Mouse (Mus musculus) intestine, embryonic 16.5 days (tissue): ENCODE measurements around the gene Zim1. TPM values are rescaled to one million over a fixed set of nuclear protein-coding genes. Genes with fewer than 3 reads are reported as not detected.

Source experiments
- ATAC-seq: fragments of 200-750 bp; cut with Nextera tagmentation; 2 replicates; pipeline ENCODE4 v1.8.0; 2017; ENCODE audit warnings: moderate TSS enrichment, moderate library complexity
- H3K27ac ChIP-seq: fragments of 300-500 bp; sonication (generic); 2 replicates; pipeline ENCODE4 v1.5.1; 2014; ENCODE audit warnings: mild to moderate bottlenecking, low read length
- H3K27me3 ChIP-seq: fragments of 300-500 bp; sonication (generic); replicated peaks from 2 replicates; pipeline ENCODE4 v1.6.1; 2014; ENCODE audit warnings: low read length, control low read depth, mixed read lengths; ENCODE audit not compliant: control insufficient read depth, insufficient read depth
- H3K36me3 ChIP-seq: fragments of 300-500 bp; sonication (generic); 2 replicates; pipeline ENCODE4 v1.6.1; 2014; ENCODE audit warnings: low read length, control low read depth; ENCODE audit not compliant: control insufficient read depth, insufficient read depth
- H3K4me1 ChIP-seq: fragments of 300-500 bp; sonication (generic); 2 replicates; pipeline ENCODE4 v1.6.1; 2014; ENCODE audit warnings: low read length, control low read depth, mixed read lengths; ENCODE audit not compliant: control insufficient read depth, insufficient read depth
- H3K4me2 ChIP-seq: fragments of 300-500 bp; sonication (generic); 2 replicates; pipeline ENCODE4 v1.6.1; 2014; ENCODE audit warnings: low read depth, low read length, control low read depth
- H3K4me3 ChIP-seq: fragments of 300-500 bp; sonication (generic); 2 replicates; pipeline ENCODE4 v1.5.1; 2014; ENCODE audit warnings: mild to moderate bottlenecking, low read length
- H3K9ac ChIP-seq: fragments of 300-500 bp; sonication (generic); 2 replicates; pipeline ENCODE4 v1.6.1; 2014; ENCODE audit warnings: low read depth, low read length
- H3K9me3 ChIP-seq: fragments of 300-500 bp; sonication (generic); 2 replicates; pipeline ENCODE4 v1.6.1; 2016; ENCODE audit warnings: low read length, control low read depth; ENCODE audit not compliant: control insufficient read depth
- WGBS: fragments of 180-500 bp; shearing (Covaris S2); extraction: QIAGEN DNeasy Blood & Tissue Kit; methylation state at CpG from one replicate; pipeline ENCODE4 v1.1.7; 2014; 5-methylcytosine and 5-hydroxymethylcytosine counted together
- polyA plus RNA-seq: library from polyadenylated mRNA; unstranded; fragments of >200 nt; fragmentation: Nextera tagmentation; extraction: Ambion mirVana; gene quantifications from 2 replicates; pipeline ENCODE4 v1.2.1, GENCODE M21; 2015

Zim1 gene
- polyA plus RNA-seq, 1 experiment from 2014 or later = 3.0 TPM

DNA sequence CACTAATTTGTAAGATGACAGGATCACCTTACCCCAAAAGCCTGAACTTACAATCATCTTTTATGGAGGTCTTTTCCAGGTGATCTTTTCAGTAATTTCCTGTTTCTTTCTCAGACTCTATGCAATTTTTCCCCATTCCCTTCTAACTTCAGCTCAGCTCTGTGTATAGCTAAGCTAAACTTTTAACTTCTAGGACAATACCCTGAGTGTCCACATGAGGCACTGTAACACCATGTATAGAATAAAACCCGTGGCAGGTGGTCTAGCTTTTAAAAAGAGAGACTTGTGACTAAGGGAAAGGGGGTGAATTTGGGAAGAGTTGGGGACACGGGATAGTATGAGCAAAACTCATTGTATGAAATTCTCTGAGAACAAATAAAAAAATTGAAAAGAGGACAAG lies 36.6 kb downstream of the Zim1 start:
- Histone ChIP-seq H3K4me1 (no peaks in the 10 kb centered on the region; the same call in 1 of the 2 replicates), H3K9ac (no peak overlapping the region), H3K36me3 (no peaks in the 10 kb centered on the region), H3K27ac (no peak overlapping the region), H3K27me3 (no peaks in the 10 kb centered on the region), H3K9me3 (no peaks in the 10 kb centered on the region), H3K4me2 (no peak overlapping the region), H3K4me3 (no peak overlapping the region)
- 21% methylated on average over 2 of the region's 2 CpGs for WGBS
- ATAC-seq = no peak

DNA sequence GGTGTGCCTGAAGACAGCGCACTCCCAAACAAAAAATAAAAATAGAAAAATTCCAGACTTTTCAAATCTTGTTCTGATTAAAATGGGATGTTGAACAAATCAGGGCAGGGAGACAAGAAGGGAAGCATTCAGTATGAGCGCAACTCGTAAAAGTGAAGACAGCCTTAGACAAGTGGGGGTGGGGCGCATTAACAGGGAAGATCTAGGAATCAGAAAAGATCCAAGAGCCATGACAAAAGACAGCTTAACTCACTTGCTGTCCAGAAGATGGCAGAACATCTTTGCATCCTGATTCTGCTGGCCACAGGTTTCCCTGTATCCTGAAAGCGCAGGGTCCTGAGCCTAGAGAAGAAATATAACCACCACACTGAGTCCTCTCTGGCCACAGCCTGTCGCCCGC lies 37.6 kb downstream of the Zim1 start:
- no peak overlapping the region for H3K4me3 ChIP-seq
- ATAC-seq = no peak

DNA sequence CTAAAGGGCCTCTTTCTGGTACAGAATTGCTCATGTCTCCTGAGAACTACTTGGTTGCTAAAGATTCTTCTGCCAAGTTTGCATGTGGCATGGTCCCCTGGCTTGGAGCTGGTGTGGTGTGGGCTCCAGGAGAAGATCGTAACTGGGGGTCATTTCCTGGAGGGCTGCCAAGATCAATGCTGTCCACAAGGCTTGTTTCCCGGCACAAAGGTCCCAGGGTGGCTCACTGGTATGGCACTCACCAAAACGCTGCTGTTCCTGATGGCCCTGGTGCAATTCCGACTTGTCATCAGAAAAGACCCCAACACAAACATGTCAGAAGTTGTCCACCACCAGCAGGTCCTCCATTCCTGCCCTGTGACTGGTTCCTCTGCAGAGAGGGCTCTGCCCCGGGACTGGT lies 44.1 kb downstream of the Zim1 start:
- Histone ChIP-seq H3K27me3 (no peaks in the 10 kb centered on the region), H3K4me1 (no peaks in the 10 kb centered on the region), H3K27ac (no peak overlapping the region), H3K4me3 (no peak overlapping the region), H3K9ac (no peak overlapping the region), H3K4me2 (no peak overlapping the region), H3K36me3 (no peaks in the 10 kb centered on the region), H3K9me3 (no peaks in the 10 kb centered on the region)
- 71% methylated on average over 5 of the region's 5 CpGs for WGBS
- no peak for ATAC-seq

More for the DNA sequence above, 37.6 kb downstream of the Zim1 start:
- Histone ChIP-seq H3K4me1 (no peaks in the 10 kb centered on the region; the same call in 1 of the 2 replicates), H3K4me2 (no peak overlapping the region), H3K9ac (no peak overlapping the region), H3K36me3 (no peaks in the 10 kb centered on the region), H3K27me3 (no peaks in the 10 kb centered on the region), H3K9me3 (no peaks in the 10 kb centered on the region), H3K27ac (no peak overlapping the region)
- 93% methylated on average over 7 of the region's 7 CpGs for WGBS

DNA sequence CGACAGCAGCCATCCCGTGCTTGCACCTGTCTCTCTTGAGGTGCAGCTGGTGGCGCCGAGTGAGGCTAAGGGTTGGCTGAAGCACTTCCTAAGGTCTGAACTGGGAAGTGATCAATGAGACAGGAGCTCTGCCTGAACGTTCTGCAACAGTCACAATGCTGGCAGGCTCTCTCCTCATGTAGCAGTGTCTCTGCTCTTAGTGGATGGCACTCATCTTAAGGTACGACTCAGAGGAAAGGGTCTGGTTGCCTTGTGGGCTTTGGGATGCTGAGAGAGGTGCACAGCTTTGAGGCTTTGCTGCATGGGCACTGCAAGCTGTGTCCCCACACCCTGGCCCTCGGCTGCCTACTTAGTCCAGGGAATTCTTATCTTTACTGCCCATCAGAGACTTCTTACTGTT lies 45.0 kb downstream of the Zim1 start:
- H3K36me3 ChIP-seq = no peaks in the 10 kb centered on the region
- WGBS = 78% methylated on average over 7 of the region's 7 CpGs
- H3K9ac ChIP-seq = no peak overlapping the region
- H3K4me3 ChIP-seq = no peak overlapping the region
- no peak overlapping the region for H3K4me2 ChIP-seq
- no peak for ATAC-seq
- H3K27me3 ChIP-seq = no peaks in the 10 kb centered on the region
- H3K4me1 ChIP-seq = no peaks in the 10 kb centered on the region
- H3K9me3 ChIP-seq = no peaks in the 10 kb centered on the region
- H3K27ac ChIP-seq = no peak overlapping the region

DNA sequence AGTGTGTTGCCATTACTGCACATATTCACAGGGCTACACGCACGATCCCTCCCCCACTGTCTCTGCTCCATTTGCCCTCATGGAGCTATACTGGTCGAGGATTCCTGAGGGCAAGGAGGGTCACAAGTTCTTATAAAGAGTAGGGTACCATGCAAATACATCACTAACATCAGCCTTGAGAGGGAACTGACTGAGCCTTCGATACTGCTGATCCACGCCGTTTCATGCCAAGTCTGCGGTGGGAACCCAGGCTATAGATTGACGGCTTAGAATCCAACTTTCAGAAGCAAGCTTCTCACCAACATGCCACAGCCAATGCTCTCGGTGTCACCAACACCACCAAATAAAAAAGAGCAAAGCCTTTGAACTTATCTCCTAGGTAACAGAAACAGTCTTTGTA lies 45.7 kb downstream of the Zim1 start:
- H3K9me3 ChIP-seq = no peaks in the 10 kb centered on the region
- no peak for ATAC-seq
- H3K9ac ChIP-seq = no peak overlapping the region
- no peak overlapping the region for H3K27ac ChIP-seq
- no peak overlapping the region for H3K4me2 ChIP-seq
- WGBS = 91% methylated on average over 9 of the region's 9 CpGs
- H3K4me1 ChIP-seq = no peaks in the 10 kb centered on the region
- H3K27me3 ChIP-seq = no peaks in the 10 kb centered on the region
- no peaks in the 10 kb centered on the region for H3K36me3 ChIP-seq
- no peak overlapping the region for H3K4me3 ChIP-seq

DNA sequence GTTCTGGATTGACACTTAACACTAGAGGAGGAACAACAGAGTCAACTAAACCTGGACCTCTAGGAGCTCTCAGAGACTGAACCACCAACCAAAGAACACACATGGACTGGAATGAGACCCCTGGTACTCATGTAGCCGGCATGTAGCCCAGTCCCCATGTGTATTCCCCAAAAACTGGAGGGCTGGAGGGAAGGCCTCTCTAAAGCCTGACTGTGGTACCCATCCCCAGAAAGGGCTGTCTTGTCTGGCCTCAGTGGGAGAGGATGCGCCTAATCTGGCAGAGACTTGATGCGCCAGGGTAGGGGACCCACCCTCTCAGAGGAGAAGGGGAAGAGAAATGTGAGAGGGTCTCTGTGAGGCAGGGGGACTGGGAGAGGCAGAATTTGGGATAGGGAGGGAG lies 50.4 kb downstream of the Zim1 start:
- Histone ChIP-seq H3K9me3 (no peaks in the 10 kb centered on the region), H3K27ac (no peak overlapping the region), H3K4me3 (no peak overlapping the region), H3K27me3 (no peaks in the 10 kb centered on the region), H3K9ac (no peak overlapping the region), H3K4me1 (no peaks in the 10 kb centered on the region), H3K4me2 (no peak overlapping the region), H3K36me3 (no peaks in the 10 kb centered on the region)
- WGBS = 81% methylated on average over 3 of the region's 3 CpGs
- no peak for ATAC-seq

DNA sequence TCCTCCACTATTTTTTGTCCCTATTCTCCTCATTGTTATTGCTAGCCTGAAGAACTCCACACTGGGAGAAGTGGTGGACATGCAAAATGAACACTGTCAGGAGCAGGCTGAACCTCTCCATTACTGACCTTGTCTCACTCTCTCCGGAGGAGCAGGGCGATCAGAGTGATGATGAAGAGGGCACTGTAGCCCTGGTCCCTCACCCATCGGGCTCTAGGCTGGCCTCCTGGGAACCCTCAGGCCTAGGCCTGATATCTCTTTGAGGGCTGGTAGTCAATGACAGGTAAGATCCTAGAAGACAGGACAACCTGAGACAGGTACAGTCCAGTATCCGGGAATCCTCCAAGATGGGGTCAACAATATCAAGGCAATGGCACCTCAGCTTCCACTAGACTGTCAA lies 58.2 kb downstream of the Zim1 start:
- H3K27ac ChIP-seq = no peak overlapping the region
- no peak overlapping the region for H3K4me2 ChIP-seq
- WGBS = 94% methylated on average over 4 of the region's 4 CpGs
- H3K36me3 ChIP-seq = no peaks in the 10 kb centered on the region
- H3K4me1 ChIP-seq = no peaks in the 10 kb centered on the region
- no peak overlapping the region for H3K4me3 ChIP-seq
- no peaks in the 10 kb centered on the region for H3K27me3 ChIP-seq
- H3K9me3 ChIP-seq = no peaks in the 10 kb centered on the region; the same call in 1 of the 2 replicates
- no peak for ATAC-seq
- no peak overlapping the region for H3K9ac ChIP-seq

DNA sequence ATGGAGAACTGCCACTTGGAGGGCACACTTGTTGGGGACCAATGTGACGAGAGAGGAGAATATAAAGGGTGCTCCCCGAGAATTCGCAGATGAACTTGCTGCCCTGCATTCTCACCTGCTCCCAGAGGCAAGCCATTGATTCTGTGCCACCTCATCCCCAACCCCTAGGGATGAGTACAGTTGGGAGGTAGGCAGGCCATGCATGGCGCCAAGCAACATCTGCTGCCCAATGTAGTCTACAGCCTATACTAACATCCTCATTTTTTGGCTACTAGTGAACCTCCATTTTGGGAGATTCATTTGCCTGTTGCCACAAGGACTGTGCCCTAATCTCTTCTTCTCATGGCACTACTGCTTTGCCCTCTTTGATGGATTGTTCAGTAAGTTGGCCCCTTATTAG lies 59.5 kb downstream of the Zim1 start:
- no peaks in the 10 kb centered on the region for H3K36me3 ChIP-seq
- no peak overlapping the region for H3K4me2 ChIP-seq
- H3K27me3 ChIP-seq = no peaks in the 10 kb centered on the region
- H3K4me1 ChIP-seq = no peaks in the 10 kb centered on the region
- H3K27ac ChIP-seq = no peak overlapping the region
- no peak overlapping the region for H3K9ac ChIP-seq
- no peak overlapping the region for H3K4me3 ChIP-seq
- WGBS = 94% methylated on average over 4 of the region's 4 CpGs
- no peak for ATAC-seq
- no peaks in the 10 kb centered on the region; the same call in 1 of the 2 replicates for H3K9me3 ChIP-seq

DNA sequence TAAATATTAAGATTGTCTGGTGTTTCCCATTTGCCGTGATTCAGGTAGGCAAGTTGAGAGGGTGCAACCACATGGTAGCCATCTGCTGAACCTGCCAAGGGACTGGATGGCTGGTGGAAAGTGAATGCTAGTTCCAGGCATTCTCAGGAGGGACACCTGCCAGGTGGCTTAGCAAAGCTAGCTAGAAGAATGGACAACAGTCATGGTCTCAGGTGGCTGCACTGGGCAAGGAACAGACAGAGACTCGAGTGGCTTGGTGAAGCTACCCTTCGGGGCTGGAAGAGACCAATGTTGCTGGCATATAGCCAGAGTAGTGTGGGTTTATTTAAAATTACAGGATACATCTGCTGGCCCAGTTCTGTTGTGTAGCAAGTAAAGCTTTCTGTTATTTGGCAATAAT lies 60.4 kb downstream of the Zim1 start:
- Histone ChIP-seq H3K36me3 (no peaks in the 10 kb centered on the region), H3K4me3 (no peak overlapping the region), H3K9ac (no peak overlapping the region), H3K27ac (no peak overlapping the region), H3K4me2 (no peak overlapping the region), H3K4me1 (no peaks in the 10 kb centered on the region), H3K27me3 (no peaks in the 10 kb centered on the region), H3K9me3 (no peaks in the 10 kb centered on the region; the same call in 1 of the 2 replicates)
- no peak for ATAC-seq
- WGBS = 63% methylated on average over 3 of the region's 3 CpGs
